Mouse (Mus musculus) intestine, postnatal 0 days (tissue): ENCODE data around the gene Tmem245. TPM values are rescaled to one million over a fixed set of nuclear protein-coding genes. Genes with fewer than 3 reads are reported as not detected.
A peak's percentile ranks its signal among the peaks of the same experiment; 100 is the strongest.

ENCODE experiments used
- ATAC-seq: fragments of 200-750 bp; cut with Nextera tagmentation; 2 replicates; pipeline ENCODE4 v1.8.0; 2017; ENCODE audit warnings: mild to moderate bottlenecking, moderate TSS enrichment, moderate library complexity
- H3K27ac ChIP-seq: fragments of 300-500 bp; sonication (generic); 2 replicates; pipeline ENCODE4 v1.5.1; 2014; ENCODE audit warnings: mild to moderate bottlenecking, low read depth, low read length, moderate library complexity
- H3K27me3 ChIP-seq: fragments of 300-500 bp; sonication (generic); replicated peaks from 2 replicates; pipeline ENCODE4 v1.6.1; 2014; ENCODE audit warnings: low read length, mixed read lengths; ENCODE audit not compliant: control insufficient read depth, insufficient read depth
- H3K36me3 ChIP-seq: fragments of 300-500 bp; sonication (generic); 2 replicates; pipeline ENCODE4 v1.6.1; 2014; ENCODE audit warnings: mild to moderate bottlenecking, moderate library complexity; ENCODE audit not compliant: control insufficient read depth, insufficient read depth
- H3K4me1 ChIP-seq: fragments of 300-500 bp; sonication (generic); replicated peaks from 2 replicates; pipeline ENCODE4 v1.6.1; 2014; ENCODE audit warnings: antibody characterized with exemption, low read length, mixed read lengths; ENCODE audit not compliant: control insufficient read depth, insufficient read depth
- H3K4me2 ChIP-seq: fragments of 300-500 bp; sonication (generic); replicated peaks from 2 replicates; pipeline ENCODE4 v1.6.1; 2014; ENCODE audit warnings: low read depth, mild to moderate bottlenecking, moderate library complexity
- H3K4me3 ChIP-seq: fragments of 300-500 bp; sonication (generic); 2 replicates; pipeline ENCODE4 v1.5.1; 2014; ENCODE audit warnings: low read depth, low read length
- H3K9ac ChIP-seq: fragments of 300-500 bp; sonication (generic); 2 replicates; pipeline ENCODE4 v1.6.1; 2014; ENCODE audit warnings: mild to moderate bottlenecking, low read depth, low read length
- H3K9me3 ChIP-seq: fragments of 300-500 bp; sonication (generic); 2 replicates; pipeline ENCODE4 v1.6.1; 2016; ENCODE audit warnings: mixed run types; ENCODE audit not compliant: control insufficient read depth
- CTCF ChIP-seq: sonication (generic); IDR thresholded peaks from 2 replicates; pipeline ENCODE4 v1.5.1; 2016; ENCODE audit warnings: low read depth, mild to moderate bottlenecking, control low read depth, antibody characterized with exemption, moderate library complexity
- WGBS: fragments of 180-500 bp; shearing (Covaris S2); extraction: QIAGEN DNeasy Blood & Tissue Kit; methylation state at CpG from one replicate; pipeline ENCODE4 v1.1.7; 2014; 5-methylcytosine and 5-hydroxymethylcytosine counted together
- polyA plus RNA-seq: library from polyadenylated mRNA; unstranded; fragments of >200 nt; fragmentation: Nextera tagmentation; extraction: Ambion mirVana; gene quantifications from 2 replicates; pipeline ENCODE4 v1.2.1, GENCODE M21; 2015

Tmem245 gene
- polyA plus RNA-seq, 1 experiment from 2014 or later, result 3.3 TPM

- TF ChIP-seq CTCF, result no peak
- H3K4me3 ChIP-seq, result no peak overlapping the region
- 26% methylated on average over 6 of the region's 6 CpGs for whole genome bisulfite sequencing
- H3K4me2 ChIP-seq, result no peak overlapping the region
- H3K9ac ChIP-seq, result no peak overlapping the region
- peaks cover 21% of the 10 kb centered on the region for H3K36me3 ChIP-seq
- ATAC-seq, result peak; percentile 39; the same call in 1 of the 2 replicates
- 0 out of 2 replicates have a peak, but pooled peaks cover 3% of the 10 kb centered on the region for H3K4me1 ChIP-seq
- no peaks in the 10 kb centered on the region for H3K27me3 ChIP-seq
- H3K27ac ChIP-seq, result no peak overlapping the region
- no peaks in the 10 kb centered on the region for H3K9me3 ChIP-seq
Observed at GRCm38 (mm10) chr4:56937136-56937535, 10.1 kb downstream of the Tmem245 start.

DNA sequence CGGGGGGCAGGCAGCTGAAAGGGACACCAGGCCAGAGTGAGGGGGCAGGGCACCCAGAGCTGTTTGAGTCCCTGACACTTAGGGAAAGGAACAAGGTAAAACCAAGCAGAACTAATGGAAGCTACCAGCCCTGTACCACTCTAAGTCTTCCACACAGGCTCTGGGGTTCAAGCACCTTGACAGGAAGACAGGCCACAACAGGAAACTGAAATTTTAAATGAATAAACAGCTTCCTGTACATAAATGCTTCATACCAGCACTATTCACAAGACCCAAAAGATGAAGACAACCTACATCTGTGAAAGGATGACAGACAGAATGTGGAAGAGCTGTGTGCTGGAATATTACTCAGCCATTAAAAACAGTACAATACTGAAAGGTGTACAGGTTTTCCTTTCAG is 11.9 kb downstream of the Tmem245 start:
- Histone ChIP-seq H3K9me3 (no peaks in the 10 kb centered on the region), H3K4me3 (no peak overlapping the region), H3K4me2 (no peak overlapping the region), H3K4me1 (0 out of 2 replicates have a peak, but pooled peaks cover 2% of the 10 kb centered on the region), H3K36me3 (peaks cover 32% of the 10 kb centered on the region), H3K27me3 (no peaks in the 10 kb centered on the region), H3K27ac (no peak overlapping the region), H3K9ac (no peak overlapping the region)
- TF ChIP-seq CTCF, result no peak
- no CpG with 5 or more reads among the region's 1 CpGs for WGBS
- ATAC-seq, result no peak

GRCm38 (mm10) chr4:56933154-56933553 is 14.1 kb downstream of the Tmem245 start:
- 90% methylated on average over 4 of the region's 4 CpGs for WGBS
- TF ChIP-seq CTCF, result no peak

DNA sequence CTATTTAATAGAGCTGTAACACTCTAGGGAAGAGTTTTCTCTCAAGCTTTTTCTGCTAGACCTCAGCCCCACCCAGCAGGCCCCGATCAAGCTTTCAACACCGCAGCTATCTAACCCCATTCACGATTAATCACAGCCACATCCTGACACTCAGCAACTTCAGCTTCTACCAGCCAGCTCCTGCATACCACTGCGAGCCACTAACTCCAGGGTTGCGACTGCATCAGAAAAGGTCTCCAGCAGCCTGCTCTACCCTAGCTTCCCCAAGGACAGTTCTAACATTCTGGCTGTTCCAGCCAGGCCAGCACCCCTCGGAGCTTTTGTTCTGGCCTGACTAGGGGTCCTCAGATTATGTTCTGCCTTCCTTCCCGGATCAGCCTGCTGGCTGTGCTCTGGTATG is 15.1 kb downstream of the Tmem245 start:
- Histone ChIP-seq H3K27ac (no peak overlapping the region), H3K4me3 (no peak overlapping the region), H3K27me3 (no peaks in the 10 kb centered on the region), H3K36me3 (peaks cover 52% of the 10 kb centered on the region), H3K4me1 (no peaks in the 10 kb centered on the region), H3K4me2 (no peak overlapping the region), H3K9me3 (no peaks in the 10 kb centered on the region), H3K9ac (no peak overlapping the region)
- 71% methylated on average over 7 of the region's 7 CpGs for WGBS
- TF ChIP-seq CTCF, result no peak
- ATAC-seq, result no peak

More at GRCm38 (mm10) chr4:56933154-56933553, 14.1 kb downstream of the Tmem245 start:
- no peaks in the 10 kb centered on the region for H3K4me1 ChIP-seq
- no peak overlapping the region for H3K4me3 ChIP-seq
- no peak for ATAC-seq
- no peaks in the 10 kb centered on the region for H3K9me3 ChIP-seq
- no peak overlapping the region for H3K27ac ChIP-seq
- no peaks in the 10 kb centered on the region for H3K27me3 ChIP-seq
- H3K36me3 ChIP-seq, result peaks cover 42% of the 10 kb centered on the region
- H3K4me2 ChIP-seq, result no peak overlapping the region
- H3K9ac ChIP-seq, result no peak overlapping the region

- Histone ChIP-seq H3K4me3 (no peak overlapping the region), H3K9ac (no peak overlapping the region), H3K4me2 (no peak overlapping the region), H3K27me3 (no peaks in the 10 kb centered on the region), H3K36me3 (peaks cover 61% of the 10 kb centered on the region), H3K9me3 (no peaks in the 10 kb centered on the region), H3K4me1 (no peaks in the 10 kb centered on the region), H3K27ac (no peak overlapping the region; the same call in 1 of the 2 replicates)
- 61% methylated on average over 4 of the region's 4 CpGs for WGBS
- no peak for TF ChIP-seq CTCF
- no peak for ATAC-seq
Observed at GRCm38 (mm10) chr4:56930312-56930711, 16.9 kb downstream of the Tmem245 start.

- Histone ChIP-seq H3K4me3 (no peak overlapping the region), H3K9ac (no peak overlapping the region), H3K36me3 (peaks cover 70% of the 10 kb centered on the region), H3K27me3 (no peaks in the 10 kb centered on the region), H3K4me2 (no peak overlapping the region), H3K27ac (no peak overlapping the region), H3K4me1 (no peaks in the 10 kb centered on the region), H3K9me3 (no peaks in the 10 kb centered on the region)
- WGBS, result 87% methylated on average over 4 of the region's 4 CpGs
- no peak for TF ChIP-seq CTCF
- no peak for ATAC-seq
Observed at GRCm38 (mm10) chr4:56926971-56927370, 20.3 kb downstream of the Tmem245 start.

- no peak for ATAC-seq
- no peak overlapping the region for H3K27ac ChIP-seq
- H3K4me1 ChIP-seq, result no peaks in the 10 kb centered on the region
- WGBS, result 88% methylated on average over 11 of the region's 11 CpGs
- H3K27me3 ChIP-seq, result no peaks in the 10 kb centered on the region
- H3K4me3 ChIP-seq, result no peak overlapping the region
- no peak for TF ChIP-seq CTCF
- H3K9me3 ChIP-seq, result no peaks in the 10 kb centered on the region
- no peak overlapping the region for H3K9ac ChIP-seq
- peaks cover 62% of the 10 kb centered on the region for H3K36me3 ChIP-seq
- H3K4me2 ChIP-seq, result no peak overlapping the region
Observed at GRCm38 (mm10) chr4:56922229-56922628, 25.0 kb downstream of the Tmem245 start.
